Mouse (Mus musculus): ENCODE results near the gene Mapk6. TPM values are rescaled to one million over a fixed set of nuclear protein-coding genes. Genes with fewer than 3 reads are reported as not detected.

The Mapk6 gene
- total and polyA plus RNA-seq, 3 experiments, result 19.6 to 91.0 (median 44.1) TPM

- no peak for TF ChIP-seq E2F4 (IDR thresholded peaks at IDR 0.05; ENCODE audit: borderline replicate concordance, low read depth, low read length)
- no peak for TF ChIP-seq HCFC1 (IDR thresholded peaks at IDR 0.05; ENCODE audit: low read depth, low read length)
- TF ChIP-seq MYB (IDR thresholded peaks at IDR 0.05; ENCODE audit: low read depth, low read length), result no peak
- TF ChIP-seq NELFE (IDR thresholded peaks at IDR 0.05; ENCODE audit: low read depth, low read length), result no peak
- no peak for TF ChIP-seq GABPA (IDR thresholded peaks at IDR 0.05; ENCODE audit: low read depth, low read length)
- no peak for TF ChIP-seq POLR2A (IDR thresholded peaks at IDR 0.05; ENCODE audit: control insufficient read depth in 1 of 2, insufficient read depth in 1 of 2, low read depth in 1 of 2, low read length in 2 of 2, poor library complexity in 1 of 2)
- TF ChIP-seq MYC (IDR thresholded peaks at IDR 0.05; ENCODE audit: low read depth, low read length), result no peak
- TF ChIP-seq ZMIZ1 (IDR thresholded peaks at IDR 0.05; ENCODE audit: low read depth, low read length), result no peak
- no peak for TF ChIP-seq GATA1 (IDR thresholded peaks at IDR 0.05; ENCODE audit: low read depth, low read length)
- DNase-seq (ENCODE audit: low read depth, low spot score), result no peak
- Histone ChIP-seq H3K9me3 (replicated peaks; ENCODE audit: insufficient read depth, low read length) (no peaks in the 10 kb centered on the region), H3K9ac (ENCODE audit: control insufficient read depth, low read depth, low read length, poor library complexity, severe bottlenecking) (no peak overlapping the region), H3K27ac (ENCODE audit: control insufficient read depth, low read depth, low read length) (no peak overlapping the region), H3K4me3 (ENCODE audit: control insufficient read depth in 1 of 2, insufficient read depth in 1 of 2, low read depth in 2 of 2, low read length in 2 of 2) (no peak overlapping the region), H3K4me1 (ENCODE audit: control insufficient read depth in 1 of 2, insufficient read depth in 2 of 2, low read length in 2 of 2) (no peaks in the 10 kb centered on the region), H3K36me3 (ENCODE audit: control insufficient read depth in 1 of 2, insufficient read depth in 2 of 2, low read length in 2 of 2) (peaks cover 0 to 6% of the 10 kb centered on the region in 2 experiments; a peak in 2 of 4 replicates), H3K27me3 (ENCODE audit: control insufficient read depth in 1 of 2, insufficient read depth in 2 of 2, low read length in 2 of 2) (no peaks in the 10 kb centered on the region), H3K79me2 (ENCODE audit: control insufficient read depth, insufficient read depth, low read length, poor library complexity) (no peaks in the 10 kb centered on the region)
Measured at GRCm38 (mm10) chr9:75382825-75383224, 27.0 kb downstream of the Mapk6 start.

GRCm38 (mm10) chr9:75378774-75379173 is 31.0 kb downstream of the Mapk6 start:
- H3K4me3 ChIP-seq (ENCODE audit: control insufficient read depth in 1 of 2, insufficient read depth in 1 of 2, low read depth in 2 of 2, low read length in 2 of 2), result no peak overlapping the region
- no peak overlapping the region for H3K27ac ChIP-seq (ENCODE audit: control insufficient read depth, low read depth, low read length)
- no peaks in the 10 kb centered on the region for H3K79me2 ChIP-seq (ENCODE audit: control insufficient read depth, insufficient read depth, low read length, poor library complexity)
- no peaks in the 10 kb centered on the region for H3K27me3 ChIP-seq (ENCODE audit: control insufficient read depth in 1 of 2, insufficient read depth in 2 of 2, low read length in 2 of 2)
- no peaks in the 10 kb centered on the region for H3K9me3 ChIP-seq (replicated peaks; ENCODE audit: insufficient read depth, low read length)
- DNase-seq (ENCODE audit: low read depth, low spot score), result no peak
- no peak overlapping the region for H3K9ac ChIP-seq (ENCODE audit: control insufficient read depth, low read depth, low read length, poor library complexity, severe bottlenecking)
- H3K36me3 ChIP-seq (ENCODE audit: control insufficient read depth in 1 of 2, insufficient read depth in 2 of 2, low read length in 2 of 2), result no peaks in the 10 kb centered on the region
- TF ChIP-seq KAT2A (conservative IDR thresholded peaks at IDR 0.05; ENCODE audit: low read depth, low read length) (no peak), GATA1 (IDR thresholded peaks at IDR 0.05; ENCODE audit: low read depth, low read length) (no peak), JUND (IDR thresholded peaks at IDR 0.05; ENCODE audit: low read depth, low read length) (no peak), E2F4 (IDR thresholded peaks at IDR 0.05; ENCODE audit: borderline replicate concordance, low read depth, low read length) (no peak), EP300 (IDR thresholded peaks at IDR 0.05; ENCODE audit: low read depth in 1 of 2, low read length in 2 of 2) (no peak), MAFK (IDR thresholded peaks at IDR 0.05; ENCODE audit: borderline replicate concordance, low read depth, low read length) (no peak), CHD2 (IDR thresholded peaks at IDR 0.05; ENCODE audit: low read length) (no peak), HCFC1 (IDR thresholded peaks at IDR 0.05; ENCODE audit: low read depth, low read length) (no peak), UBTF (IDR thresholded peaks at IDR 0.05; ENCODE audit: borderline replicate concordance, insufficient read depth, low read depth, low read length) (no peak), RCOR1 (IDR thresholded peaks at IDR 0.05; ENCODE audit: low read depth, low read length) (no peak), POLR2AphosphoS5 (IDR thresholded peaks at IDR 0.05; ENCODE audit: borderline replicate concordance, low read depth, low read length) (no peak), SMC3 (IDR thresholded peaks at IDR 0.05; ENCODE audit: low read depth, low read length) (no peak), MEF2A (IDR thresholded peaks at IDR 0.05; ENCODE audit: extremely low read depth, insufficient replicate concordance, low read depth, low read length, poor library complexity, severe bottlenecking) (no peak), ETS1 (IDR thresholded peaks at IDR 0.05; ENCODE audit: low read depth, low read length) (no peak), TAL1 (IDR thresholded peaks at IDR 0.05; ENCODE audit: low read length) (no peak)
- no peaks in the 10 kb centered on the region for H3K4me1 ChIP-seq (ENCODE audit: control insufficient read depth in 1 of 2, insufficient read depth in 2 of 2, low read length in 2 of 2)
